Mouse (Mus musculus) heart, adult 2 months (tissue): ENCODE results near the gene Tuba1c.

Source experiments
- CTCF ChIP-seq: fragments of 200-600 bp; IDR thresholded peaks from 2 replicates; pipeline ENCODE4 v1.8.1; 2022; ENCODE audit warnings: antibody characterized with exemption, mild to moderate bottlenecking, moderate library complexity
- EP300 ChIP-seq: fragments of 200-500 bp; IDR thresholded peaks from 2 replicates; pipeline ENCODE4 v1.6.1; 2011; ENCODE audit warnings: low read depth, low read length, control low read depth; ENCODE audit not compliant: insufficient read depth
- POLR2A ChIP-seq: fragments of 200-500 bp; IDR thresholded peaks from 2 replicates; pipeline ENCODE4 v1.6.1; 2011; ENCODE audit warnings: mild to moderate bottlenecking, low read depth, low read length, control low read depth; ENCODE audit not compliant: insufficient read depth

- TF ChIP-seq CTCF (no peak), POLR2A (no peak), EP300 (no peak)
Measured at GRCm38 (mm10) chr15:99035431-99035830, 5.7 kb downstream of the Tuba1c start.
